Mouse (Mus musculus): ENCODE results near the gene Cept1. TPM values are rescaled to one million over a fixed set of nuclear protein-coding genes. Genes with fewer than 3 reads are reported as not detected.

Gene Cept1
- polyA plus RNA-seq, 2 experiments: 42.9 to 68.5 TPM

DNA sequence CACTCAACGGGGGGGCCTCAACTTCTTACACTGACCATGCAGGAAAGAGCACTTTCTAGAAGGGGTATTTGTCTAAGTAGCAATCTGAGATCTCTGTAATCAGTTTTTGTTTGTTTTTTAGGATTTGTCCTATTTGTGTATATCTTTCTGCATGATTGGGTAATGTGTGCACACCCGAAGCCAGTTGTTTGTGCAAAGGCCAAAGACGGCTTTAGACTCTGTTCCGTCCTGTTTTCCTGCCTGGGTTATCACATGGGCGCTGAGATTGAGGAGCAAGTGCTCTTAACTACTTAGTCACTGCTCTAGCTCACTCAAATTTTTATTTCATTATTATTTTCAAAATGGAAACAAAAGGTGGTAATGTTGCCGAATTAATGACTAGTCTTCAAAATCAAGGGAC lies 32.6 kb downstream of the Cept1 start:
- no peak overlapping the region for H3K27ac ChIP-seq (replicated peaks; ENCODE audit: low read depth, low read length)
- H3K36me3 ChIP-seq (ENCODE audit: control insufficient read depth, insufficient read depth, low read length): peaks cover 7% of the 10 kb centered on the region; the same call in 1 of the 2 replicates
- no peak overlapping the region for H3K4me2 ChIP-seq (replicated peaks; ENCODE audit: low read depth, low read length, severe bottlenecking)
- H3K9me3 ChIP-seq (ENCODE audit: control insufficient read depth, low read length): no peaks in the 10 kb centered on the region
- 94% methylated on average over 6 of the region's 6 CpGs for WGBS
- no peak for ATAC-seq (ENCODE audit: low FRiP score, low read depth)
- no peak overlapping the region for H3K9ac ChIP-seq (ENCODE audit: low read depth, low read length, severe bottlenecking)
- no peaks in the 10 kb centered on the region for H3K27me3 ChIP-seq (ENCODE audit: control insufficient read depth, insufficient read depth, low read length)
- H3K4me3 ChIP-seq (replicated peaks; ENCODE audit: low read length): no peak overlapping the region
- DNase-seq (ENCODE audit: low spot score): no peak
- no peaks in the 10 kb centered on the region for H3K4me1 ChIP-seq (ENCODE audit: control insufficient read depth, insufficient read depth, low read length)
- no peak for TF ChIP-seq POLR2A (IDR thresholded peaks at IDR 0.05; ENCODE audit: borderline replicate concordance, extremely low read depth, insufficient read depth, insufficient read length)

DNA sequence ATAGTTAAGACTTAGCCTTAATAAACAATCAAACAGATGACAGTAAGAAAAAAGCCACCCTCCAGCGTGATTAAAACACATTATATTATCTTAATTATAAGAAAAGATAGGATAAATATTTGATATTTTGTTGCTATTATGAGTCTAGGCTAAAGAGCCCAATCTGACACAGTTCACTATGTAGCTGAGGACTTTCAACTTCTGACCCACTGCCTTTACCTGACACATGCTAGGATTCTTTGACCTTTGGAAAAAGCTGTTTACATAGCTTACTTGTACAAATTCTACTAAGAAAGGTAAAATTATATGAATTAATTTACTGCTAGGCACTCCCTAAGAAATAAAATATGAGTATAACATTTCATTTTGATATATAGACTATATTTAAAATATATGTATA lies 36.9 kb downstream of the Cept1 start:
- no peak for TF ChIP-seq POLR2A (IDR thresholded peaks at IDR 0.05; ENCODE audit: borderline replicate concordance, extremely low read depth, insufficient read depth, insufficient read length)
- no peak overlapping the region for H3K27ac ChIP-seq (replicated peaks; ENCODE audit: low read depth, low read length)
- no peaks in the 10 kb centered on the region for H3K9me3 ChIP-seq (ENCODE audit: control insufficient read depth, low read length)
- peaks cover 4% of the 10 kb centered on the region; the same call in 1 of the 2 replicates for H3K36me3 ChIP-seq (ENCODE audit: control insufficient read depth, insufficient read depth, low read length)
- no peak overlapping the region for H3K4me2 ChIP-seq (replicated peaks; ENCODE audit: low read depth, low read length, severe bottlenecking)
- DNase-seq (ENCODE audit: low spot score) (no peak), ATAC-seq (ENCODE audit: low FRiP score, low read depth) (no peak)
- H3K4me3 ChIP-seq (replicated peaks; ENCODE audit: low read length): no peak overlapping the region
- WGBS: 91% methylated on average over 1 of the region's 1 CpGs
- H3K4me1 ChIP-seq (ENCODE audit: control insufficient read depth, insufficient read depth, low read length): no peaks in the 10 kb centered on the region
- H3K9ac ChIP-seq (ENCODE audit: low read depth, low read length, severe bottlenecking): no peak overlapping the region
- no peaks in the 10 kb centered on the region for H3K27me3 ChIP-seq (ENCODE audit: control insufficient read depth, insufficient read depth, low read length)

DNA sequence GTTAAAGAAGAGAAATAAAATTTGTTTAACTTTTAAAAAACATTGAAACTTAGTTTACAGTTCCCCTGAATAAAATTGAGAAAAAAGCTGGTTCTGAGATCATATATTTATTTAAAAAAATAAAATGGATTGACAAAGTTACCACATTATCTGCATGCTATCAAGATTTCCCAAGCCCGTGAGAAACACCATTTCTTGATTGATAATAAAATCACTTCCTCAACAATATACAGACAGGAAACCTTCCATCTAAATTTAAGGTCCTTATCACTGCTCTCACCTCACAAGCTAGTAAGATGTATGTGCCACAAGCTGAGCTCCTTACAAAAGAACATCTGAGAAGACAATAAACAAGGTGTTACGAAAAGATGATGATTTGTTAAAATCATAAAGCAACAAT lies 44.7 kb downstream of the Cept1 start:
- H3K4me3 ChIP-seq (replicated peaks; ENCODE audit: low read length): no peak overlapping the region
- DNase-seq (ENCODE audit: low spot score) (no peak), ATAC-seq (ENCODE audit: low FRiP score, low read depth) (no peak)
- peaks cover 33% of the 10 kb centered on the region for H3K36me3 ChIP-seq (ENCODE audit: control insufficient read depth, insufficient read depth, low read length)
- no peaks in the 10 kb centered on the region for H3K9me3 ChIP-seq (ENCODE audit: control insufficient read depth, low read length)
- H3K27ac ChIP-seq (replicated peaks; ENCODE audit: low read depth, low read length): no peak overlapping the region
- H3K27me3 ChIP-seq (ENCODE audit: control insufficient read depth, insufficient read depth, low read length): no peaks in the 10 kb centered on the region
- H3K9ac ChIP-seq (ENCODE audit: low read depth, low read length, severe bottlenecking): no peak overlapping the region
- WGBS: 89% methylated on average over 2 of the region's 2 CpGs
- no peak overlapping the region for H3K4me2 ChIP-seq (replicated peaks; ENCODE audit: low read depth, low read length, severe bottlenecking)
- no peak for TF ChIP-seq POLR2A (IDR thresholded peaks at IDR 0.05; ENCODE audit: borderline replicate concordance, extremely low read depth, insufficient read depth, insufficient read length)
- no peaks in the 10 kb centered on the region for H3K4me1 ChIP-seq (ENCODE audit: control insufficient read depth, insufficient read depth, low read length)

DNA sequence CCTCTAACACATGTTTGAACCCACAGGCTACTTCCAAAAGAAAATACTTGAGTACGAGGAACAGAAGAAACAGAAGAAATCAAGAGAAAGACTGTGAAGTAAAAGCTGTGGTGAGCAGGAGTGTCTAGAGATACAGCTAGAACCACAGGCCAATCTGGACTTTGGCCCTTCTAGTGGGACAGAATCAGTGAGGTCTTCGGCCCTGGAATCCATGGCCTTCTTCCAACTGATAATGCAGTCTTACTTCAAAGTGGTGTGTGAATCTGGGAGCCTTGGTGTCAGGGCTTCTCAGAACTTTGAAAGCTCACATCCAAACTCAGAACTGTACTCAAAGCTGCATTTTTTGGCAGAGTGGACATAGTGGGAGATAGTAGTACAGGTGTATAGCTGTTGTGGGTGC lies 47.1 kb downstream of the Cept1 start:
- H3K27me3 ChIP-seq (ENCODE audit: control insufficient read depth, insufficient read depth, low read length): no peaks in the 10 kb centered on the region
- no peak for TF ChIP-seq POLR2A (IDR thresholded peaks at IDR 0.05; ENCODE audit: borderline replicate concordance, extremely low read depth, insufficient read depth, insufficient read length)
- H3K27ac ChIP-seq (replicated peaks; ENCODE audit: low read depth, low read length): no peak overlapping the region
- no peaks in the 10 kb centered on the region for H3K9me3 ChIP-seq (ENCODE audit: control insufficient read depth, low read length)
- H3K4me3 ChIP-seq (replicated peaks; ENCODE audit: low read length): no peak overlapping the region
- no peak overlapping the region for H3K9ac ChIP-seq (ENCODE audit: low read depth, low read length, severe bottlenecking)
- no peak for ATAC-seq (ENCODE audit: low FRiP score, low read depth)
- peaks cover 33% of the 10 kb centered on the region for H3K36me3 ChIP-seq (ENCODE audit: control insufficient read depth, insufficient read depth, low read length)
- WGBS: 88% methylated on average over 2 of the region's 2 CpGs
- H3K4me1 ChIP-seq (ENCODE audit: control insufficient read depth, insufficient read depth, low read length): no peaks in the 10 kb centered on the region
- H3K4me2 ChIP-seq (replicated peaks; ENCODE audit: low read depth, low read length, severe bottlenecking): no peak overlapping the region
- no peak for DNase-seq (ENCODE audit: low spot score)

DNA sequence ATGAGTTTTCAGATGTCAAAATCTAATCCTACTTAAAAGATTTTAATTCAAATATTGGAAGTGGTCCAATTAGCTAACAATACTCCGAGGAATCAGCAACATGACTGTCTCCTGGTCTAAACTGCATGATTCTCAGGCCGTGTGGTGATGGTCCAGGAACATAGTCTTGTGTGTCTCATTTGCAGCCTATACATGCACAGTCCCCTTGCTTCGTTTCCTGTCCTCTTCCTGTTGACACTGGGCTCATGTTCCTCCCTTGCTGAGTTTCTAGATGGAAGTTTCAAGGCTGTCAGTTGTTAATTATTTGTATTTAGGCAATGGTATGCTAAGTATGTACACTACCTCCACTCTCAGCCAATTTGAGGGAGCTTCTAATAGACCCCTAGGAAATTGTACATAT lies 50.6 kb downstream of the Cept1 start:
- 68% methylated on average over 3 of the region's 3 CpGs for WGBS
- H3K4me1 ChIP-seq (ENCODE audit: control insufficient read depth, insufficient read depth, low read length): no peaks in the 10 kb centered on the region
- no peak for DNase-seq (ENCODE audit: low spot score)
- ATAC-seq (ENCODE audit: low FRiP score, low read depth): no peak
- no peaks in the 10 kb centered on the region for H3K27me3 ChIP-seq (ENCODE audit: control insufficient read depth, insufficient read depth, low read length)
- H3K9ac ChIP-seq (ENCODE audit: low read depth, low read length, severe bottlenecking): no peak overlapping the region
- H3K4me3 ChIP-seq (replicated peaks; ENCODE audit: low read length): no peak overlapping the region
- no peaks in the 10 kb centered on the region for H3K9me3 ChIP-seq (ENCODE audit: control insufficient read depth, low read length)
- H3K27ac ChIP-seq (replicated peaks; ENCODE audit: low read depth, low read length): no peak overlapping the region
- no peak overlapping the region for H3K4me2 ChIP-seq (replicated peaks; ENCODE audit: low read depth, low read length, severe bottlenecking)
- TF ChIP-seq POLR2A (IDR thresholded peaks at IDR 0.05; ENCODE audit: borderline replicate concordance, extremely low read depth, insufficient read depth, insufficient read length): no peak
- 0 out of 2 replicates have a peak, but pooled peaks cover 10% of the 10 kb centered on the region for H3K36me3 ChIP-seq (ENCODE audit: control insufficient read depth, insufficient read depth, low read length)
